Mouse (Mus musculus) cerebellum, postnatal 4 days (tissue): ENCODE results near the gene Fgg.

Source experiments
- DNase-seq, 2 experiments: peaks; one replicate each; pipeline ENCODE4 v3.0.0; 2022; ENCODE audit warnings: low spot score in 2 of 2, mixed read lengths in 1 of 2

Gene Fgg

GRCm38 (mm10) chr3:83027546-83028251 is 20.2 kb downstream of the Fgg start:
- no peak for DNase-seq

DNA sequence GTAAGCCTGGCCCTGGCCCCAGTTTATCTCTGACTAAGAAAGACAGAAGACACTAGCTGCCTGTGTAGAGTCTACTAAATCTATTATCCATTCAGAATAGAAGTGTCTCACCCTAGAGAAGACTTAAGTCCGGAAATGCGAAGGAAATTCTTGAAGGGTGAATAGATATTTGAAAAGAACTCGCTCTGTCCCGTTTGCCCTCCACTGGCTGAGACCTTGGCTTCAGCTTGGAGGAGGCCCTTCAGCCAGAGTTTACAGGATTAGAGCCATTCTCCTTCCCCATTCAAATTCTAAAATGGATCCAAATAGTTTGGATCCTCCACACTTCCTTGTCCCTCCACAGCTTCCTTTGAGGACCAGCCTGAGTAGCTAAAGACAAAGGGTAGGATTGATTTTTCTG is 22.8 kb downstream of the Fgg start:
- no peak for DNase-seq

DNA sequence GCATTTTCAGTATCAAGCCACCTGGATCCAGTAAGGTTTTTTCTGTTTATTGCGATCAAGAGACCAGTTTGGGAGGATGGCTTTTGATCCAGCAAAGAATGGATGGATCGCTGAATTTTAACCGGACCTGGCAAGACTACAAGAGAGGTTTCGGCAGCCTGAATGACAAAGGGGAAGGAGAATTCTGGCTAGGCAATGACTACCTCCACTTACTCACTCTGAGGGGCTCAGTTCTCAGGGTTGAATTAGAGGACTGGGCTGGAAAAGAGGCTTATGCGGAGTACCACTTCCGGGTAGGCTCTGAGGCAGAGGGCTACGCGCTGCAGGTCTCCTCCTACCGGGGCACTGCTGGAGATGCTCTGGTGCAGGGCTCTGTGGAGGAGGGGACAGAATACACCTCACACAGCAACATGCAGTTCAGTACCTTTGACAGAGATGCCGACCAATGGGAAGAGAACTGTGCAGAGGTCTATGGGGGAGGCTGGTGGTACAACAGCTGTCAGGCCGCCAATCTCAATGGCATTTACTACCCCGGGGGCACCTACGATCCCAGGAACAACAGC is 25.3 kb downstream of the Fgg start:
- no peak for DNase-seq

DNA sequence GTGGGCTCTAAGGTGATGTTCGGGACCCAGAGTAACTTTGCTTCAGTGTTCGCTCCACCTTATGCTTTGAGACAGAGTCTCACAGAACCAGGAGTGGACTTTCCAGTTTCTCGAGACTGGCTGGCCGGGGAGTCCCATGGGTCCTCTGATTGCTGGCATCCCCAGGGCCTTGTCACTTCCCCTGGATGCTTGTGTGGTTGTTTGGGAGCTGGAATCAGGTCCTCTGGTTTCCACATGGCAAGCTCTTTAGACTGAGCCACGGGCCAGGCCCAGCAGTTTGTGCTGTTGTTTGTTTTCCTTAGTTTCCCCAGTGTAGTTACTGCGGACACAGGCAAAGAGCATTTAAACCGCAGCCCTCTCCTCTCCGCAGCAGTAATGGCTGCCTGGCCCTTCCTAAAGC is 26.3 kb downstream of the Fgg start:
- DNase-seq: no peak

DNA sequence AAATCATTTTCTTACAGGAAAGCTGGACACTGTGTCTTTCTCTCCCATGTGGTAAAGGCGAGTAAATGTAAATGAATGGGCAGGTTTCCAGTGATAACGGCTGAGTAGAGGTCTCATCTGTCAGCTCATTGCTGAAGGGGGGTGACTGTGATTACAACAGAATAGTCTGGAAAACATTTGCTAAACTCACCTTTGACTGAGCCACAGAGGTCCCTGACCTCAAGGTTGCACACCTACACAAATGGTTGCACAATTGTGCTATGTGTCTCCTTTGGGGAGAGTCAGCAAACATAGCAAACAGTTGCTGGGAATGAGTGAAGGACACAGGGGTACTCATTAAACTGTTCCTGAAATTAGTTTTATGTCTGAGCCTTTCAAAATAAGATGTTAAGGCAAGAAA is 31.3 kb downstream of the Fgg start:
- DNase-seq: no peak

GRCm38 (mm10) chr3:83039666-83040065 is 32.1 kb downstream of the Fgg start:
- DNase-seq: no peak

DNA sequence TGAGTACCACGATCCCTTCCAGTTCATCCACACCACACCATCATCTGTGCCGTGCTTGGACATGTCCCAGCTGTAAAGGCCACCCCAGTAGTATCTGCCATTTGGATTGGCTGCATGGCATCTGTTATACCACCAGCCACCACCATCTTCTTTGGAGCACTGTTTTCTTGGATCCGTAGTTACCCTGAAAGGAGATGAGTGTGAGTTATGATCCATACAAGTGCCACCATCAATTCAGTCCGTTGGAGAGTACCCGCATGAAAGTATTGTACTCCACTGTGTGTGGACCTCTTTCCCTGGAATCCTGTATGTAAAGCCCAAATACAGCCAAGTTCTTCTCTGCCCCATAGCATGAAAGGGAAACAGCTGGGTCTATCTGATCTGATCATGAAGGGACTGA is 34.9 kb downstream of the Fgg start:
- no peak for DNase-seq

DNA sequence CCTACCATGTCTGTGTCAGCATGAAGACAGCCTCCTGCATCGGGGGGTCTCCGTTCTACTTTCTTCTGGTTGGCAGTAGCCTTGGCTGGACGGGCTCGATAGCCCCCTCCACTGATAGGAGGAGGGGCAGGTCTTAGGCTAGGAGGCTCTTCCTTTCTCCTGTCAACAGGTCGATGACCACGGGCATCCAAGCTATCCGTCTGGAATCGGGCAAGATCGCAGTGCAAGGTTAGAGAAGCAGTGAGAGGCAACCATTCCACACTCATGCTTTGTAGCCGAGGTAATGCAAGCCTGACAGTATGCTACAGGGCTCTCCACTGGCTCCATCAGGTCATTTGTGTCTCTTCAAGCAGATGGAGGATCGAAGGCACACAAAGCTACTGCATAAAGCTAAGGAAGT is 39.1 kb downstream of the Fgg start:
- DNase-seq: no peak

- no peak for DNase-seq
These were observed 42.2 kb downstream of the Fgg start, which contains the start of gene Fgb for GRCm38 (mm10) chr3:83049680-83050079. TSS of gene Fgb (minus strand) at chr3:83049863.

GRCm38 (mm10) chr3:83050661-83051060 is 43.1 kb downstream of the Fgg start:
- no peak for DNase-seq

DNA sequence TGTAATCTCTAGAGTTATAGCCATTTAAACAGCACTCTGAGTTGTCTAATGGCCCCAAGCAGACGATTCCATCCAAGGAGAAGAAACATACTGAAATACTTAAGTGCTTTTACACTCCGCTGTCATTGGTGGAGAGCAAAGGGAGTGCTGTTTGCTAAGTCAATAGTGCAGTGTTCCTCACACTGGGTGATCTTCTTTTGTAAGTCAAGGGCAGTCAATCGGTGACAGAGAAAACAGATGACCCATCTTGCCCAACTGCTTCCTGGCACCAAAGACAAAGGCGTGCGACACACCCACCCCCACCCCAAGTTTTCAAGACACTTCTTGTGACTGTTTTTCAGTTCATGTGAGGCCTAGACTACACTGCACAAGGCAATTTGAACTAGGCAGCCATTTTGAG is 44.6 kb downstream of the Fgg start:
- no peak for DNase-seq

- DNase-seq: no peak
These were observed 45.6 kb downstream of the Fgg start for GRCm38 (mm10) chr3:83053126-83053525.

GRCm38 (mm10) chr3:83053758-83054157 is 46.2 kb downstream of the Fgg start:
- DNase-seq: peak in 1 of 2 experiments; percentile 24

DNA sequence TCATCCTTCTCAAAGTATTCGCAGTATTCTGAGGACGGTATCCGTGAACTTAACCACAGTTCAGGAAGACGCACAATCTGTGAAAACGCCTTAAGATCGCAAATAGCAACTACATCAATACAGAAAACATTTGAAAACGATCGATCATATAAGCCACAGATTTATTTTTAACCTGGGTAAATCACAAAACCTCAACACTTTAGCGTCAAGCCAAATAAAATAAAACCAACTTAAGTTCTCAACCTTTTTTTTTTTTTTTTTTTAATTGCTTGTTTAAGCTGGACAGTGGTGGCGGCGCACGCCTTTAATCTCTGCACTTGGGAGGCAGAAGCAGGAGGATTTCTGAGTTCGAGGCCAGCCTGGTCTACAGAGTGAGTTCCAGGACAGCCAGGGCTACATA is 47.2 kb downstream of the Fgg start:
- no peak for DNase-seq

GRCm38 (mm10) chr3:83055281-83056038 is 47.9 kb downstream of the Fgg start, which contains the start of gene Plrg1:
TSS of gene Plrg1 (plus strand) at chr3:83055522.
- DNase-seq: peak; percentile 98 to 99

DNA sequence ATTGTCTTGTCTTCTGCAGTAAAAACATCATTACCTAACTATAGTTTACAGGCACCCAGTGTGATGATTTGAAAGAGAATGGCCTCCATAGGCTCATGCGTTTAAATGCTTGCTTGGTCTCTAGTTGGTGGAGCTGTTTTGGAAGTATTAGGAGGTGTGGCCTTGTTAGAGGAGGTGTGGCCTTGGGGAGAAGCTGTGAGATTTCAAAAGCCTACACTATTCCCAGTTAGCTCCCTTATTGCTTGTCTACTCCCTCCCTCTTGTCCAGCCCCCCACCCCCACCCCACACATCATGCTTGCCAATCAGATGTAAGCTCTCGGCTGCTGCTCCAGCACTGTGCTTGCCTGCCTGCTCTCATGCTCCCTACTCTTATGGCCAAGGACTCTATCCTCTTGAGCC is 49.5 kb downstream of the Fgg start:
- DNase-seq: no peak
